ENCODE assay signal across 14 mouse cellular contexts in genomic region chr1:54443641-54444040, GRCm38 (mm10). TPM values are rescaled to one million over a fixed set of nuclear protein-coding genes. Genes with fewer than 3 reads are reported as not detected.
DNase-seq lines count a peak whose midpoint lies in the region; ATAC-seq and TF ChIP-seq lines count a peak whose summit lies in the region.
"Had no signal": no experiment of that assay in that cellular context is flagged by ENCODE, and none has a peak within 500 bp of the region (broad histone marks: within the 10 kb centered on the region; RNA-seq: fewer than 3 reads in every experiment).

No protein-coding gene starts in this region.

- H3K4me1 ChIP-seq in forebrain, postnatal 0 days (ENCODE audit: insufficient read depth), result peaks cover 5% of the 10 kb centered on the region; the same call in 1 of the 2 replicates
- H3K4me1 ChIP-seq in forebrain, embryonic 11.5 days (replicated peaks; ENCODE audit: control insufficient read depth, insufficient read depth, low read length), result no peaks in the 10 kb centered on the region
- H3K4me1 ChIP-seq in midbrain, postnatal 0 days (ENCODE audit: insufficient read depth, low read length), result no peaks in the 10 kb centered on the region
- no peaks in the 10 kb centered on the region for H3K4me1 ChIP-seq in midbrain, embryonic 16.5 days (ENCODE audit: control insufficient read depth, insufficient read depth, low read length)
- H3K4me1 ChIP-seq: embryonic facial prominence, embryonic 13.5 days had no signal

- WGBS in forebrain, postnatal 0 days, result 59% methylated on average over 7 of the region's 7 CpGs
- WGBS in forebrain, embryonic 11.5 days, result 73% methylated on average over 7 of the region's 7 CpGs
- WGBS in midbrain, postnatal 0 days, result 49% methylated on average over 7 of the region's 7 CpGs
- WGBS in midbrain, embryonic 16.5 days, result 50% methylated on average over 7 of the region's 7 CpGs

- no peak for ATAC-seq in forebrain, postnatal 0 days
- ATAC-seq in forebrain, embryonic 11.5 days (replicated peaks; ENCODE audit: low FRiP score), result no peak
- ATAC-seq in midbrain, postnatal 0 days (ENCODE audit: low FRiP score), result no peak
- no peak for ATAC-seq in midbrain, embryonic 16.5 days
- peak; percentile 80 for ATAC-seq in common myeloid progenitor, adult 5-6 weeks (replicated peaks; ENCODE audit: low read depth, poor library complexity, severe bottlenecking)

- TF ChIP-seq CTCF in forebrain, postnatal 0 days (IDR thresholded peaks at IDR 0.05; ENCODE audit: low read depth), result no peak
- TF ChIP-seq CTCF in midbrain, postnatal 0 days (IDR thresholded peaks at IDR 0.05), result no peak
- TF ChIP-seq CTCF in left cerebral cortex, adult 2 months (IDR thresholded peaks at IDR 0.05), result no peak

- H3K4me3 ChIP-seq in forebrain, postnatal 0 days (ENCODE audit: low read depth, low read length), result no peak overlapping the region
- H3K4me3 ChIP-seq in forebrain, embryonic 11.5 days (ENCODE audit: low read depth, low read length), result no peak overlapping the region
- H3K4me3 ChIP-seq in midbrain, postnatal 0 days (ENCODE audit: low read depth, low read length), result no peak overlapping the region
- no peak overlapping the region for H3K4me3 ChIP-seq in midbrain, embryonic 16.5 days (ENCODE audit: low read depth, low read length)
- no peak overlapping the region for H3K4me3 ChIP-seq in left cerebral cortex, adult 2 months
- H3K4me3 ChIP-seq: embryonic facial prominence, embryonic 13.5 days had no signal

- H3K27me3 ChIP-seq in forebrain, postnatal 0 days (ENCODE audit: insufficient read depth, low read length), result no peaks in the 10 kb centered on the region; the same call in 1 of the 2 replicates
- no peaks in the 10 kb centered on the region for H3K27me3 ChIP-seq in forebrain, embryonic 11.5 days (ENCODE audit: control insufficient read depth, insufficient read depth, low read length)
- no peaks in the 10 kb centered on the region for H3K27me3 ChIP-seq in midbrain, postnatal 0 days (ENCODE audit: insufficient read depth, low read length)
- H3K27me3 ChIP-seq in midbrain, embryonic 16.5 days (ENCODE audit: control insufficient read depth, insufficient read depth, low read depth, low read length), result no peaks in the 10 kb centered on the region

- no peak overlapping the region for H3K27ac ChIP-seq in forebrain, postnatal 0 days (ENCODE audit: low read depth, low read length)
- H3K27ac ChIP-seq in forebrain, embryonic 11.5 days (ENCODE audit: low read depth, low read length), result no peak overlapping the region
- H3K27ac ChIP-seq in midbrain, postnatal 0 days (ENCODE audit: low read depth, low read length), result no peak overlapping the region
- H3K27ac ChIP-seq in midbrain, embryonic 16.5 days (ENCODE audit: low read length), result no peak overlapping the region
- no peak overlapping the region for H3K27ac ChIP-seq in left cerebral cortex, adult 2 months
- H3K27ac ChIP-seq: embryonic facial prominence, embryonic 13.5 days had no signal

- intact Hi-C loops in left cerebral cortex, adult 2 months (cut with DNase I), result no loop called here

- no peak overlapping the region for H3K4me2 ChIP-seq in forebrain, postnatal 0 days (ENCODE audit: low read depth)
- no peak overlapping the region for H3K4me2 ChIP-seq in forebrain, embryonic 11.5 days (ENCODE audit: low read depth, low read length, severe bottlenecking)
- no peak overlapping the region for H3K4me2 ChIP-seq in midbrain, postnatal 0 days (ENCODE audit: low read depth, low read length, poor library complexity, severe bottlenecking)
- no peak overlapping the region for H3K4me2 ChIP-seq in midbrain, embryonic 16.5 days (ENCODE audit: low read length)
- H3K4me2 ChIP-seq: embryonic facial prominence, embryonic 13.5 days had no signal

- H3K36me3 ChIP-seq in forebrain, postnatal 0 days (ENCODE audit: insufficient read depth), result no peaks in the 10 kb centered on the region
- H3K36me3 ChIP-seq in forebrain, embryonic 11.5 days (ENCODE audit: control insufficient read depth, insufficient read depth, low read length), result no peaks in the 10 kb centered on the region
- H3K36me3 ChIP-seq in midbrain, postnatal 0 days (ENCODE audit: insufficient read depth, low read length), result no peaks in the 10 kb centered on the region
- no peaks in the 10 kb centered on the region for H3K36me3 ChIP-seq in midbrain, embryonic 16.5 days (ENCODE audit: control insufficient read depth, insufficient read depth, low read length)
- H3K36me3 ChIP-seq: embryonic facial prominence, embryonic 13.5 days had no signal

- no peak overlapping the region for H3K9ac ChIP-seq in forebrain, postnatal 0 days
- H3K9ac ChIP-seq in forebrain, embryonic 11.5 days (ENCODE audit: low read length), result no peak overlapping the region
- no peak overlapping the region for H3K9ac ChIP-seq in midbrain, postnatal 0 days (replicated peaks; ENCODE audit: low read length, poor library complexity, severe bottlenecking)
- H3K9ac ChIP-seq in midbrain, embryonic 16.5 days (ENCODE audit: low read depth, low read length), result no peak overlapping the region
- H3K9ac ChIP-seq: embryonic facial prominence, embryonic 13.5 days had no signal

- no peaks in the 10 kb centered on the region for H3K9me3 ChIP-seq in forebrain, postnatal 0 days (ENCODE audit: low read length)
- H3K9me3 ChIP-seq in forebrain, embryonic 11.5 days (ENCODE audit: control insufficient read depth, low read length), result no peaks in the 10 kb centered on the region
- H3K9me3 ChIP-seq in midbrain, postnatal 0 days (ENCODE audit: low read length), result no peaks in the 10 kb centered on the region
- no peaks in the 10 kb centered on the region for H3K9me3 ChIP-seq in midbrain, embryonic 16.5 days (replicated peaks; ENCODE audit: control insufficient read depth, low read length, poor library complexity, severe bottlenecking)
- H3K9me3 ChIP-seq: embryonic facial prominence, embryonic 13.5 days had no signal

- peak; percentile 20 for DNase-seq in forebrain, postnatal 0 days
- no peak for DNase-seq in forebrain, embryonic 11.5 days (ENCODE audit: low spot score)
- DNase-seq in midbrain, postnatal 0 days (ENCODE audit: low spot score), result peak; percentile 40
- DNase-seq in naive thymus-derived CD4-positive, alpha-beta T cell, adult 2 months (ENCODE audit: low read depth), result peak; percentile 18
- no peak for DNase-seq in left cerebral cortex, adult 2 months (ENCODE audit: extremely low spot score in 1 of 2, low spot score in 2 of 2)
- no peak for DNase-seq in right cerebral cortex, postnatal 25 days
- DNase-seq: adrenal gland, postnatal 36 days; cerebellum, adult 8-10 months; kidney, adult 2 months; kidney, postnatal 4 days; thymus, postnatal 25 days had no signal

RNA-seq across cellular contexts. Expression of gene Gtf3c3, which starts 4.9 kb away (rescaled TPM):
- 33.4 and 33.8 TPM in 2 replicates for total RNA-seq in forebrain, postnatal 0 days (2014; rRNA removed)
- polyA plus RNA-seq in forebrain, postnatal 0 days (2015; fragmentation: Nextera tagmentation; extraction: Ambion mirVana), result 10.9 and 15.9 TPM in 2 replicates
- 35.9 and 37.5 TPM in 2 replicates for polyA plus RNA-seq in forebrain, embryonic 11.5 days (2014; fragmentation: Nextera tagmentation; extraction: Ambion mirVana)
- total RNA-seq in midbrain, postnatal 0 days (2014; rRNA removed), result 23.2 and 31.0 TPM in 2 replicates
- 17.3 and 17.7 TPM in 2 replicates for polyA plus RNA-seq in midbrain, postnatal 0 days (2015; fragmentation: Nextera tagmentation; extraction: Ambion mirVana)
- polyA plus RNA-seq in midbrain, embryonic 16.5 days (2015; fragmentation: Nextera tagmentation; extraction: Ambion mirVana), result 24.4 and 25.8 TPM in 2 replicates
- 22.9 and 23.1 TPM in 2 replicates for total RNA-seq in common myeloid progenitor, adult 5-6 weeks (2017)
- total RNA-seq in left cerebral cortex, adult 2 months (2021), result 10 to 100 TPM; 27.7 to 33.6 TPM

Comparison
In these comparisons a context has a peak if more than half of its experiments do, and no peak if none do; other contexts are left out.
1. DNase-seq: peak in forebrain, postnatal 0 days (single experiment), midbrain, postnatal 0 days (single experiment) and naive thymus-derived CD4-positive, alpha-beta T cell, adult 2 months (single experiment); none in forebrain, embryonic 11.5 days (single experiment), left cerebral cortex, adult 2 months (0 of 2) and right cerebral cortex, postnatal 25 days (single experiment).